In the genomic region with DNA sequence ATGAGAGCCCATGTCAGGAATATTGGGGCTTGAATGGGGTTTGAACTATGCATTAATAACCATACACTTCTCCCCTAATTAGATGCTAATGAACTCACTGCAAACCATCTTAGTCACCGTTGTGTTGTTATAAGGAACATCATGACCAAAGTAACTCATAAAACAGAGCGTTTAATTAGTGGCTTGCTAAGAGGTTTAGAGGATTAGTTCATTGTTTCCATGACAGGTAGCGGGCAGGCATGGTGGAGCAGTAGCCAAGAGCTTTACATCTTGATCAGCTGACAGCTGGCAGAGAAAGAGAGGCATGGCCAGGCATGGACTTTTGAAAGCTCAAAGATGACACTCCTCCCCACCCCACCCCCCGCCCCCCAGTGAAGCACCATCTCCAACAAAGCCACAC, we compare ENCODE assay signal across 12 mouse cellular contexts.
"Had no signal": no experiment of that assay in that cellular context is flagged by ENCODE, and none has a peak within 500 bp of the region (broad histone marks: within the 10 kb centered on the region; RNA-seq: fewer than 3 reads in every experiment).

No protein-coding gene starts in this region.

- DNase-seq: left cerebral cortex, postnatal 4 days; liver; liver, embryonic 13.5 days; liver, postnatal 0 days; lung, adult 18-20 months; lung, adult 2 months; lung, embryonic 14.5 days; lung, postnatal 10 days; lung, postnatal 14 days; lung, postnatal 36 days; lung, postnatal 4 days; midbrain, embryonic 14.5 days had no signal
